Mouse (Mus musculus): ENCODE measurements around the gene 1700012B09Rik. TPM values are rescaled to one million over a fixed set of nuclear protein-coding genes. Genes with fewer than 3 reads are reported as not detected.

1700012B09Rik gene
- polyA plus RNA-seq, 1 experiment from 2014 or later = not detected

DNA sequence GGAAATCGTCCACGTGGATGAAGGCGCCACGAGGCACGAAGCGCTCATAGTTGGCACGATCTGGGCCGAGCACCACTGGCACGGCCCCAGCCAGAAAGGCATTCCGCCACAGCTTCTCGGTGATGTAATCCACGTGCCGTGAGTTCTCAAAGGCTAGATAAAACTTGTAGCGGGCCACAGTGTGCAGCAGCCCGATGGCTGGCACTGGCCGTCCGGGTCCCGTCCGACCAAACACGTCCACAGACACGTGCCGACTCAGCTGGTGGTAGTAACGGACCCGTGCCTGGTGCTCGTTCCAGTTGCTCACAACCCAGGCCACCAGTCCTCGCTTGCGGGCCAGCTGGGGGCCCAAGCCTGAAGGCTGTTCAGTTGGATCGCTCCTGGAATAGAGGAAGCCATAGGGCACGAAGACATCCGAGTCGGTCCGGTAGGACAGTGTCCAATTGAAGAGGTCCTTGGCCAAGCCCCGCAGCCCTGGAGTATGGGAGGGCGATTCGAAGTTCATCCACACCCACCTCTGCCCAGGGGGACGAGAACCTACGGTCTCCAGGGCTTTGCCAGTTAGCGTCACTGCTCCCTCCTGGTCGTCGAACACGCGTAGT lies 19.8 kb downstream of the 1700012B09Rik start:
- 66% methylated on average over 42 of the region's 42 CpGs for WGBS
- ATAC-seq (ENCODE audit: insufficient number of reproducible peaks, insufficient read depth, low FRiP score, low read depth) = no peak; the same call in 1 of the 2 replicates
- no peaks in the 10 kb centered on the region for H3K27me3 ChIP-seq (ENCODE audit: control insufficient read depth, insufficient read depth, low read length)
- H3K27ac ChIP-seq (ENCODE audit: low read length) = no peak overlapping the region
- peak overlapping the region; percentile 85 for H3K4me2 ChIP-seq (replicated peaks; ENCODE audit: low read depth, low read length)
- H3K4me1 ChIP-seq (ENCODE audit: control insufficient read depth, insufficient read depth, low read length) = no peaks in the 10 kb centered on the region; the same call in 1 of the 2 replicates
- peak overlapping the region; percentile 55 for H3K4me3 ChIP-seq (ENCODE audit: low read depth, low read length)
- no peaks in the 10 kb centered on the region for H3K36me3 ChIP-seq (ENCODE audit: control insufficient read depth, insufficient read depth, low read length)
- peak overlapping the region; percentile 56 for H3K9ac ChIP-seq (replicated peaks; ENCODE audit: low read depth, low read length)
- H3K9me3 ChIP-seq (ENCODE audit: control insufficient read depth, low read depth, low read length) = no peaks in the 10 kb centered on the region

DNA sequence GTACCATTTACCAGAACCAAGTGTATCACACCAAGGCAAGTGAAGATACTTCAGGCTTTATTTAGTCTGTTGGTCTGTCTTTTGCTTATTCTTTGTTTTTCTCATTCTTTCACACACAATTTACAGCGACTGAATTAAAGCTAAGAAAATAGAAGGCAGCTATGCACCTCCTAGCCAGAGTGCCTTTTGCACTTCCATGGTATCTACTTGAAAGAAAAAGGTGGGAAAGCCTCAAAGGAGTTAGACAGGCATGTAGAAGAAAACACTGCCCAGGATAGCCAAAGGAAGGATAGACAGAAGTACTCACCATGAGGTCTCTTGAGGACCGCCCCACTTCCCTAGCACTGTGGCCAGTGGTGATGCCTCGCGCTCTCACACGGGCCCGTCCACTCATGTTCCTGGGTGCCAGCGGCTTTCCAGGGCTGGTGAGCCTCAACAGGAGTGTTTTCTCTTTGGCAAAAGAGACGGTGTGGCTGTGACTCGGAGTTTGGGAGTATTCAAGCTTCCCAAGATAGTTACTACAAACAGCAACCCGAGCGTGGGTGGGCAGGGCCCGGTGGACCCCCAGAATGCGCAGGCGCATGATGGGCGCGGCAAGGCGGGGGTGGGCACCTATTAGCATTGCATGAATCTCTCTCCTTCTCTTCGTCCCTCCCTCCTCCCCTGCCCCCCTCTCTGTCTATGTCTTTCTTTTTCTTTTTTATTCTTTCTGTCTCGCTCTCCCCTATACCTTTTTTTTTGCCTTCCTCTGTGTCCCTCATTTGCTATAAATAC lies 30.5 kb downstream of the 1700012B09Rik start, which contains the start of gene Piwil4:
Gene Piwil4 (minus strand): TSS at position 583 of the 774 bp plus-strand sequence.
- H3K27ac ChIP-seq (ENCODE audit: low read length) = no peak within 1 kb of the TSS
- 83% methylated on average over 19 of the region's 19 CpGs for WGBS
- ATAC-seq (ENCODE audit: insufficient number of reproducible peaks, insufficient read depth, low FRiP score, low read depth) = no peak

DNA sequence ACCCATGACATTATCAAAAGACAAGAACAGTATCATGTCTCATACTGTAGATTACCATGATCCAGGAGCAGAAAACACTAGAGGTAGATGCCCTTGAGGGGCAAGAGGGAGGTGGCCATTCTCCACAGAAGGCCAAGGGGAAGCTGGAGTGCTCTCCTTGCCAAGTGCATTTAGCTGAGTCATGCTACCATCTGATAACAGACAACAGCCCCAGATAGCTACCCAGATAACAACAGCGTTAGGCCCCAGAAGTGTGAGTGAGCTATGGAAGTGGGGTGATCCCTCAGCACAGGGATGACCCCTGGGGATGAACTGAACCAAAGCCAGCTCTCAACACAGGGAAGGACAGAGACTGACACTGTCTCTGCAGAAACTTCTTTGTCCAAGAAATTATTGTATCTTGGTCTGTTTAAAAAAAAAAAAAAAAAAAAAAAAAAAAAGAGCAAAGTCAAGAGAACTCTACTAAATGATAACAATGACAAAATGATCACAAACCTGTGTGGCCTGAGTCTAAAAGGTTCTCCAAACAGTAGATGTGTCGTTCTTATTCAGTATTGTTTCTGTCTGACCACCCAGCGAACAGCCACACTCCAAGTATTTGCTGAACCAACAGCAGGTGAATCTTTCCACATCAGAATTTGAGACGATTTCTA lies 31.2 kb downstream of the 1700012B09Rik start:
- Histone ChIP-seq H3K27ac (ENCODE audit: low read length) (no peak overlapping the region), H3K4me1 (ENCODE audit: control insufficient read depth, insufficient read depth, low read length) (no peaks in the 10 kb centered on the region), H3K4me2 (replicated peaks; ENCODE audit: low read depth, low read length) (no peak overlapping the region), H3K9ac (replicated peaks; ENCODE audit: low read depth, low read length) (no peak overlapping the region), H3K36me3 (ENCODE audit: control insufficient read depth, insufficient read depth, low read length) (no peaks in the 10 kb centered on the region), H3K9me3 (ENCODE audit: control insufficient read depth, low read depth, low read length) (no peaks in the 10 kb centered on the region), H3K27me3 (ENCODE audit: control insufficient read depth, insufficient read depth, low read length) (no peaks in the 10 kb centered on the region), H3K4me3 (ENCODE audit: low read depth, low read length) (no peak overlapping the region)
- no peak for ATAC-seq (ENCODE audit: insufficient number of reproducible peaks, insufficient read depth, low FRiP score, low read depth)
- 66% methylated on average over 4 of the region's 4 CpGs for WGBS

More for the DNA sequence above, 30.5 kb downstream of the 1700012B09Rik start, which contains the start of gene Piwil4:
- Histone ChIP-seq H3K27me3 (ENCODE audit: control insufficient read depth, insufficient read depth, low read length) (no peaks in the 10 kb centered on the region), H3K9me3 (ENCODE audit: control insufficient read depth, low read depth, low read length) (no peaks in the 10 kb centered on the region), H3K4me1 (ENCODE audit: control insufficient read depth, insufficient read depth, low read length) (no peaks in the 10 kb centered on the region), H3K4me2 (replicated peaks; ENCODE audit: low read depth, low read length) (no peak within 1 kb of the TSS), H3K4me3 (ENCODE audit: low read depth, low read length) (no peak within 1 kb of the TSS), H3K9ac (replicated peaks; ENCODE audit: low read depth, low read length) (no peak within 1 kb of the TSS), H3K36me3 (ENCODE audit: control insufficient read depth, insufficient read depth, low read length) (no peaks in the 10 kb centered on the region)

DNA sequence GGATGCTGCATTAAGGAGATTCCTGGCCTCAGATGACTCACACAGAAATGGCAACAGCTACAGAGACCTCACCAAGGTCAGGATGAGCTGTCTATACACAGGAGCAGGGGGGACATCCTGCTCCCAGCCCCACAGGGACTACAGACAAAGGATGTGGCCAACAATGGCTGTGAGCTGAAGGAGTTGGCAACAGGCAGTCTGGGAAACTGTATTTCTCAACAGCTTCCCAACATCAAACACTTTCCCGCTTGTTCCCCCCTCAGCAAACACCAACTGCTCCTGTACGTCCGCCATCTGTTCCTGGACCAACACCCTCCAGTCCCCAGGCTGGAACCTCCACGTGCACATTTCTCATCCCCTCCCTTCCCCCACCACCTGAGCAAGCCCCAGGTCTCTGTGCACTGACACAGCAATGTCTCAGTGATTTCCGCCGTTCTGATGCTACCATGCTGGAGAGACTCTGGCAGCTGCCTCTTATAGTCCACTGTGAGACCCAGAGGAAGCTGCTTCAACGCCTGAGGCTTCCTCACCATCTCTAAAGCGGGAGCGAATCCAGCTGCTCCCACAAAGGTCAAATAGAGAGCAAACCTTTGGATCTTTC lies 39.8 kb downstream of the 1700012B09Rik start:
- Histone ChIP-seq H3K4me2 (replicated peaks; ENCODE audit: low read depth, low read length) (no peak overlapping the region), H3K9ac (replicated peaks; ENCODE audit: low read depth, low read length) (no peak overlapping the region), H3K4me3 (ENCODE audit: low read depth, low read length) (no peak overlapping the region), H3K27me3 (ENCODE audit: control insufficient read depth, insufficient read depth, low read length) (no peaks in the 10 kb centered on the region), H3K9me3 (ENCODE audit: control insufficient read depth, low read depth, low read length) (no peaks in the 10 kb centered on the region), H3K27ac (ENCODE audit: low read length) (no peak overlapping the region), H3K36me3 (ENCODE audit: control insufficient read depth, insufficient read depth, low read length) (no peaks in the 10 kb centered on the region), H3K4me1 (ENCODE audit: control insufficient read depth, insufficient read depth, low read length) (peaks cover 5% of the 10 kb centered on the region; the same call in 1 of the 2 replicates)
- 20% methylated on average over 9 of the region's 9 CpGs for WGBS
- peak; percentile 75; the same call in 1 of the 2 replicates for ATAC-seq (ENCODE audit: insufficient number of reproducible peaks, insufficient read depth, low FRiP score, low read depth)

DNA sequence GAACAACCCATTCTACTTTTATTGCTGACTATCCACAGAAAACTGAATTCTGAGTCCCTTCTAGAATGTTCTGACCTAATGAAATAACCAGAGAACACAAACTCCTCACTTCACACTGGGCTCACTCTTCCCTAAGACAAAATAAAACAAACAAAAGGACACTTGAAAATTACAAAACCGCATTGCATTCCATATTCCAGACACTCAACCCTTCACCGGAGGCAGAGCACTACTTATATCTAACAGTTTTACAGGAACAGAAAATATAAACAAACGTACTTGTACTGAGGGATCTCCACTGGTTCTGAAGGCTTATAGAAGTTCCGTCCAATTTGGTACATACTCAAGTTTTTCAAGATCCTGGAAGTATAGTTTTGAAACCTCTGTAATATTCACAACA lies 42.5 kb downstream of the 1700012B09Rik start:
- no peak overlapping the region for H3K9ac ChIP-seq (replicated peaks; ENCODE audit: low read depth, low read length)
- ATAC-seq (ENCODE audit: insufficient number of reproducible peaks, insufficient read depth, low FRiP score, low read depth) = no peak
- H3K9me3 ChIP-seq (ENCODE audit: control insufficient read depth, low read depth, low read length) = no peaks in the 10 kb centered on the region
- WGBS = 69% methylated on average over 4 of the region's 4 CpGs
- no peaks in the 10 kb centered on the region for H3K27me3 ChIP-seq (ENCODE audit: control insufficient read depth, insufficient read depth, low read length)
- no peak overlapping the region for H3K27ac ChIP-seq (ENCODE audit: low read length)
- H3K4me3 ChIP-seq (ENCODE audit: low read depth, low read length) = no peak overlapping the region
- H3K4me2 ChIP-seq (replicated peaks; ENCODE audit: low read depth, low read length) = no peak overlapping the region
- H3K36me3 ChIP-seq (ENCODE audit: control insufficient read depth, insufficient read depth, low read length) = no peaks in the 10 kb centered on the region
- peaks cover 5% of the 10 kb centered on the region; the same call in 1 of the 2 replicates for H3K4me1 ChIP-seq (ENCODE audit: control insufficient read depth, insufficient read depth, low read length)

DNA sequence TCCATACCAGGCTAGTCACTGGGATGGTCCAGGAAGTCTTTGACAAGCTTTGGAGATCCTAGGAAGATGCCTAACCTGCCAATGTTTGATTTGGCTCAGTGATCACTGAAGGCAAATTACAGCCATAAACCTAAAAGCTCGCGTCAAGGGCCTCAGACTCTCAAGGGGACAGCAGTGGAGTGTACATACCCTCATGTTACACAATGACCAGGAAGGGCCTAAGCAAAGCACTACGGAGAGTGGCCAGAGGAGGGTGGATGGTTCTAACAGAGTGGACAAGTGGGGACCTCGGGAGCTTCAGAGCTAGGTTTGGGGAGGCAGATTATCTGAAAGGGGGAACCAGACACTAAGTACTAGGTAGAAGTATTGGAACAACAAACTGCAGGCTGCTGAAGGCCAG lies 44.2 kb downstream of the 1700012B09Rik start:
- Histone ChIP-seq H3K4me2 (replicated peaks; ENCODE audit: low read depth, low read length) (no peak overlapping the region), H3K4me3 (ENCODE audit: low read depth, low read length) (no peak overlapping the region), H3K9ac (replicated peaks; ENCODE audit: low read depth, low read length) (no peak overlapping the region), H3K36me3 (ENCODE audit: control insufficient read depth, insufficient read depth, low read length) (no peaks in the 10 kb centered on the region), H3K9me3 (ENCODE audit: control insufficient read depth, low read depth, low read length) (no peaks in the 10 kb centered on the region), H3K4me1 (ENCODE audit: control insufficient read depth, insufficient read depth, low read length) (peaks cover 5% of the 10 kb centered on the region; the same call in 1 of the 2 replicates), H3K27ac (ENCODE audit: low read length) (no peak overlapping the region), H3K27me3 (ENCODE audit: control insufficient read depth, insufficient read depth, low read length) (no peaks in the 10 kb centered on the region)
- no peak for ATAC-seq (ENCODE audit: insufficient number of reproducible peaks, insufficient read depth, low FRiP score, low read depth)
- WGBS = 90% methylated on average over 4 of the region's 4 CpGs

DNA sequence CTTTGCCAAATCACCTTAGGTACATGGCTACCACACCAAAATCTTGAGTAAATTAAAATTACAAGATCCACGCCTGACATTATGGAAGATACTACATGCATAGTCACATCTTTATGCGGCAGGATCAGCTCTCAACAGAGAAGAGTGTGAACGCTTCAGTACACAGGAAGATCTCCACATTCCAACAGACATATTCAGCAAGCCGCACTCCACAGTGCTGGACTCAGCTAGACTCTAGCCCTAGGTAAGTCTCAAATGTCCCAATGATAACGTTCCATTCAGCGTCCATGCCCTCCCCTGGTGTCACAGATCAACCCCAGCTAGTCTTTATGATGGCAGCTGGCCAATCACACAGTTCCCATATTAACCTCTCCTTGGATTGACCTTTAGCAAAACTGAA lies 44.8 kb downstream of the 1700012B09Rik start:
- ATAC-seq (ENCODE audit: insufficient number of reproducible peaks, insufficient read depth, low FRiP score, low read depth) = no peak
- no peaks in the 10 kb centered on the region for H3K36me3 ChIP-seq (ENCODE audit: control insufficient read depth, insufficient read depth, low read length)
- no peak overlapping the region for H3K4me3 ChIP-seq (ENCODE audit: low read depth, low read length)
- no peaks in the 10 kb centered on the region for H3K27me3 ChIP-seq (ENCODE audit: control insufficient read depth, insufficient read depth, low read length)
- H3K27ac ChIP-seq (ENCODE audit: low read length) = no peak overlapping the region
- 89% methylated on average over 6 of the region's 6 CpGs for WGBS
- peaks cover 3% of the 10 kb centered on the region; the same call in 1 of the 2 replicates for H3K4me1 ChIP-seq (ENCODE audit: control insufficient read depth, insufficient read depth, low read length)
- H3K9ac ChIP-seq (replicated peaks; ENCODE audit: low read depth, low read length) = no peak overlapping the region
- no peak overlapping the region for H3K4me2 ChIP-seq (replicated peaks; ENCODE audit: low read depth, low read length)
- H3K9me3 ChIP-seq (ENCODE audit: control insufficient read depth, low read depth, low read length) = no peaks in the 10 kb centered on the region

DNA sequence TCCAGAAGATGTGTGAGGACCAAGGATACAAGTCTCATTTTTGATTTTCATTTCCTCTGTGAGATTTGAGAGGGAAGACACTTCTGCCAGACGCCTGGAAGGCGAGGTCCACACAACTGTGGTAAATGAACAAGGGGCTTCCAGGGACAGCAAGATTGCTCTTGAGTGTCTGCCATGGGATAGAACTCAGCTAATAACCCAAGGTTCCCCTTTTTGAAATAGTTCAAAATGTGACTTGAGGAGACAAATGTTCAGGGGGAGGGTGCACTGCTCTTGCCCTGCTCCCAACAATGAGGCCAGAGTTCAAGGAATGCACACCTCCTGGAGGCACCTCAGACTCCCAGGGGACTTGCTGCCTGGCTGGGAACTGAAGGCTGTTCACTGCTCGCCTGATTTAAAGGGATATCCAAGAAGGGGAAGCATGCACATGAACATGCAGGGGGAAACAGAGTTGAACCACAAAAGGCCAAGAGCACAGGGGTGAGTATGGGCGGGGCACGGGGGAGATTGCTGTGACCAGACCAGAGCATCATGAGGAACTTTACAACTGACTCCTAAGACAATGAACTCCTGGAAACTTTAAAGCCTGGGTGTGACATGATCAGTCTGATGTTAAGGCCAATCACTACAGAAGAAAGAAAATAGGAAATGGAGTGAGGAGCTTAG lies 45.9 kb downstream of the 1700012B09Rik start:
- Histone ChIP-seq H3K27me3 (ENCODE audit: control insufficient read depth, insufficient read depth, low read length) (no peaks in the 10 kb centered on the region), H3K27ac (ENCODE audit: low read length) (no peak overlapping the region), H3K4me3 (ENCODE audit: low read depth, low read length) (no peak overlapping the region), H3K9me3 (ENCODE audit: control insufficient read depth, low read depth, low read length) (no peaks in the 10 kb centered on the region), H3K36me3 (ENCODE audit: control insufficient read depth, insufficient read depth, low read length) (no peaks in the 10 kb centered on the region), H3K4me2 (replicated peaks; ENCODE audit: low read depth, low read length) (no peak overlapping the region), H3K4me1 (ENCODE audit: control insufficient read depth, insufficient read depth, low read length) (no peaks in the 10 kb centered on the region), H3K9ac (replicated peaks; ENCODE audit: low read depth, low read length) (no peak overlapping the region)
- ATAC-seq (ENCODE audit: insufficient number of reproducible peaks, insufficient read depth, low FRiP score, low read depth) = no peak
- 70% methylated on average over 5 of the region's 5 CpGs for WGBS

Data from stomach, embryonic 14.5 days (tissue).